Mouse (Mus musculus) left cerebral cortex, postnatal 4 days (tissue): ENCODE data around the gene Ranbp6. TPM values are rescaled to one million over a fixed set of nuclear protein-coding genes. Genes with fewer than 3 reads are reported as not detected.

Experiments
- DNase-seq: peaks from one replicate; pipeline ENCODE4 v3.0.0-alpha.2; 2022
- intact Hi-C: fragments of 180-260 bp; cut with DNase I; formaldehyde crosslinking; loops from one replicate; pipeline ENCODE4 v1.15.1; 2025
- total RNA-seq, 2 experiments: library from RNA; stranded (reverse); gene quantifications; 2 replicates each; pipeline ENCODE4 v1.2.3; 2021

Ranbp6 gene
- total RNA-seq, 2 experiments from 2014 or later: 31.0 to 31.5 TPM

DNA sequence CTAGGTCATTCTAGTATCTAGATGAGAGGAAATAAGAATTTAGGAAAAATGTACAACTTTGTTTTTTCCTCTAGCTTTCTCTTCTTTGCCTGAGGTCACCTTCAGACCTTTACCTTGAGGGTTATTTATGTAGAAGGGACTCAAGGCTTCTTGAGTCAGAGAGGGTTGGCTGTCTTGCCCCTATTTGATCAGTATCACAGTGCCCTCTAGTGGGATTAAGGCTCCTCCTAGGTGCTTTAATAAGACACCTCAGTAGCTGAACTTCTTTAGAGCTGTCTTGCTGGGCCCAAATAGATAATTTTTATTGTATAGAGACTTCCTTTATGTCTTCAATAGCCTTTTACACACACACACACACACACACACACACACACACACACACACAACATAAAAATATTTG, 8.2 kb upstream of the Ranbp6 start:
- intact Hi-C loops: loop anchor here (10.0 kb wide), 1 partner anchor 384 kb away; no protein-coding TSS in a partner anchor
- no peak for DNase-seq

GRCm38 (mm10) chr19:29810022-29810421, 2.8 kb downstream of the Ranbp6 start:
- DNase-seq: no peak
- intact Hi-C loops: loop anchor here (10.0 kb wide), 1 partner anchor 125 kb away; no protein-coding TSS in a partner anchor

- intact Hi-C loops: no loop called here
- DNase-seq: peak; percentile 99
Observed at GRCm38 (mm10) chr19:29805917-29806785, 6.6 kb downstream of the Ranbp6 start, which contains the start of gene 9930021J03Rik. TSS of gene 9930021J03Rik (minus strand) at chr19:29805989.

- peak; percentile 61 for DNase-seq
- intact Hi-C loops: no loop called here
Observed at GRCm38 (mm10) chr19:29805101-29805916, 7.5 kb downstream of the Ranbp6 start.

DNA sequence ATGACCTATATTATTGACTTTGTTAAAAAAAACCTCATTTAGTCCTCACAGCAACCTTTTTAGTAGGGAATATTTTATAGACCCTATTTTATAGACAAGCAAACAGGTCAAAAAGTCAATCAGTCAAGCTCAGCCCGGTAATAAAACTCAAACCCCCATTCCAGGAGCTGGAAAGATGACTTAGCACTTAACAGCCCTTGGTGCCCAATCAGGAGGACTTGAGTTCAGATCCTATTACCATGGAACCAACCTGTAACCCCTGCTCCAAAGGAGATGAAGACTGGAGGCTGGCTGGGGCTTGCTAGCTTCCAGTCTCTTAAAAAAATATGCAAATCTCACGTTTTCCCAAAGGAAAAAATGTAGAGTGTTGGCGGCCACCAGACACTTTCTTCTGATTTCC, 8.8 kb downstream of the Ranbp6 start:
- DNase-seq: no peak
- intact Hi-C loops: no loop called here

GRCm38 (mm10) chr19:29797371-29797770, 15.4 kb downstream of the Ranbp6 start:
- intact Hi-C loops: no loop called here
- DNase-seq: no peak

DNA sequence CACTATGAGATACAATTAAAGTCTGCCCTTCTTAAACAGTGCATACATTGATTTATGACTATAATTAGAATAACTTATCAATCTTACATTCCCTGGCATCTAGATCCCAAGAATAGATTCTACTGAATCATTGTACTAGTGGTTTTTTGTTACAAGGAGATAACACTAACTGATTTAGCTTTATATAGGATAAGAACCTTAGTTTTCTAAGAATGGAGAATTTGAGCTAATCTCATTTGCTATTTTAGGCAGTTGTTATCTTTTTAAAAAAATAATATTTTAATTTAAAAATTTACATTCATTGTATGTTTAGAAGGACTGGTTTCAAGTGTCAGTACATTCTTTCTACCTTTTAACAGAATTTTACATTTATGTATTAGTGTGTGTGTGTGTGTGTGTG, 24.8 kb downstream of the Ranbp6 start:
- DNase-seq: no peak
- intact Hi-C loops: no loop called here

GRCm38 (mm10) chr19:29782914-29783313, 29.9 kb downstream of the Ranbp6 start:
- intact Hi-C loops: no loop called here
- DNase-seq: no peak

Other genes with a start within 250 kb of the Ranbp6 start
- gene Ermp1, start 164.6 kb downstream of the Ranbp6 start, total RNA-seq: 10 to 100 TPM; 22.7 to 23.1 TPM
- not detected for gene Mlana, start 115.2 kb downstream of the Ranbp6 start, total RNA-seq
- gene 9930021J03Rik, start 7.0 kb downstream of the Ranbp6 start, total RNA-seq: 10 to 100 TPM; 36.0 to 37.7 TPM
- gene Il33, start 112.1 kb upstream of the Ranbp6 start, total RNA-seq: 1 to 10 TPM; 1.2 to 1.8 TPM
- gene Trpd52l3, start 190.8 kb upstream of the Ranbp6 start, total RNA-seq: not detected
- gene Uhrf2, start 217.5 kb upstream of the Ranbp6 start, total RNA-seq: 10 to 100 TPM; 66.5 to 71.3 TPM